Mouse (Mus musculus) brain, adult 2 months (tissue): Measurements from ENCODE around the gene Mpig6b.
"Not testable (repeated sequence)": the region's sequence is repeated elsewhere in the genome, so short reads cannot be mapped to it uniquely, and the experiment has no call there.

Source experiments
- DNase-seq: peaks from one replicate; pipeline ENCODE4 v3.0.0; 2011; ENCODE audit warnings: low read depth, low spot score

Mpig6b gene

DNA sequence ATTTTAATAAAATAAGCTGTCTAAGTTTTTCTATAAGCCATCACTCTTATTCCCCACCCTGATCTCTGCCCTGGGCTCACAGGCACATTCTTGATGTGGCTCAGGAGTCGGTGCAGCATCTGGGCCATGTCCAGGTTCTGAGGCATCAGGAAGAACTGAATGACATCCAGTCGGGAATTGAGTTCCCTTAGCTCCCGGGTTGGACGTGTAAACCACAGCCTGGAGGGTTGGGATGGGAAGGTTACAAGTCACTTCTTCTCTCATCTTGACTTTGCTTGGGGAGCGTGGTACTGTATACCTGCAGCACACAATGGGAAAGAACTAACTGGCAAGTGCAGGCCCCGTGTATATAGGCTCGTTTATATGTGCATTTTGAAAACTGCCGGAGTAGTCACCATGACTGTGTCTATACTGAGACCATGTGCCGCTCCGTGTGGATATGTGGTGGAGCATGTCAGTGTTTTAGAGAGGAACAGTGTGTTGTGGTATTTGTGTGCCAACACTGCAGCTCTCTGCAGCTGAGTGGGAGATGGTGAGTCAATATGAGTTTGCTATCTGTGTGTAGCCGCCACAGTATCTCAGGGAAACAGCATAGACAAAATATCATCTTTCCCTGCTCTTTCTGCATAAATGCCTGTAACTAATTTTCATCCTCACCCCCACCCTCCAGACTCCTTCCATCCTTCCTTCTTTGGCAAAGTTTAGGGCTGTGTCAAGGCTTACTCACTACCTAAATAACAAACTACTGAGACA lies 26.7 kb downstream of the Mpig6b start:
- peak; percentile 82 for DNase-seq

DNA sequence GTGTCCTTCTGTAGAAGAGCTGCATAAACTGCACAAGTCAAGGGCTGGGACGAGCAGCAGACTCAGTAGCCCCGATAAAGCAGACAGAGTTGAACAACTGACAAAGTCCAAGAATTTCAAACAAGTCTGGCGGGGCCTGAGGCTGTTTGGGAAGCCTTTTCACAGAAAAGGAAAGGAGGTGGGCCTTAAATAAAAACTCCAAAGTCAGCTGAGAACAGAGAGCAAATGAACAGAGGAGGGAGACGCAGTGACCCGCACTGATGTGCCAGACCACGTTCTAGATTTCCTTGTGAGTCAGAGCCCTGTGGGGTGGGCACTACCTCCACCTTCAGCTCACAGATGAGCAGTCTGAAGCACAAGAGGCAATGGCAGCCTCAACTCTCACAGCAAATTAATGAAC lies 31.1 kb downstream of the Mpig6b start:
- DNase-seq = no peak

DNA sequence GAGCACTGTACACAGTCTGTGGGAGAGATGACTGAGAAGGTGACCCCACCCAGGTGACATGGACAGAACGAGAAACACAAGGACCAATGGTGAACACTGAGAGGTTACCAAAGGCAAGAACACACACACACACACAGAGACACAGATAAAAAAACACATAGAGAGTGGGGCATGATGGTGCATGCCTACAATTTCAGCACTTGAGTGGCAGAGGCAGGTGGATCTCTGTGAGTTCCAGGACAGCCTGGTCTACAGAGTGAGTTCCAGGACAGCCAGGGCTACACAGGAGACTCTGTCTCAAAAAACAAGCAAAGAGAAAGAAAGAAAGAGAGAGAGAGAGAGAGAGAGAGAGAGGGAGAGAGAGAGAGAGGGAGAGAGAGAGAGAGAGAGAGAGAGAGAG lies 32.3 kb downstream of the Mpig6b start:
- not testable (repeated sequence) for DNase-seq

DNA sequence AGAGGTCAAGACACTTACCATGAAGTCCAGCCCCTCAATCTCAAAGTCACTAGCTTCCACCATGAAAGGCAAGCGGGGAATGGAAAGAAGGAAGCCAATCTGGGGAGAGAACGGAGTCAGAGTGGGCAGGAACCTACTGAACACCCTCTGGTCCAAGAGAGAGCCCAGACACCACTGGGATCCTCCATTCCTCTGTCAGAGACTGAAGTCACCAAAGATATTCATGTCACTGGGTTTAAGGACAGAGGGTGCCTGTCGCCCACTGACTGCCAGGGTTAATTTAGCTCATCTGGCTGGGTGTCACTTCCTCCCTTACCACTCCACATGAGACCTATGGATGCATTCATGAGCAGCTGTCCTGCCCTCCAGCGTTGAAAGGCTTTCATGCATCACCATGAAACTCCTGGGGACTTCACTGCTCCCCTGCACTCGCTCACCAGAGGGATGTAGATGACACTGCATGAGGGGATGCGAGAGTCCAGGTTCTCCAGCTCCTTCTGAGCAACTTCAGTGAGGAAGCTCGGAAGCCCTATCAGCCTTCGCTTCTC lies 33.6 kb downstream of the Mpig6b start:
- no peak for DNase-seq

DNA sequence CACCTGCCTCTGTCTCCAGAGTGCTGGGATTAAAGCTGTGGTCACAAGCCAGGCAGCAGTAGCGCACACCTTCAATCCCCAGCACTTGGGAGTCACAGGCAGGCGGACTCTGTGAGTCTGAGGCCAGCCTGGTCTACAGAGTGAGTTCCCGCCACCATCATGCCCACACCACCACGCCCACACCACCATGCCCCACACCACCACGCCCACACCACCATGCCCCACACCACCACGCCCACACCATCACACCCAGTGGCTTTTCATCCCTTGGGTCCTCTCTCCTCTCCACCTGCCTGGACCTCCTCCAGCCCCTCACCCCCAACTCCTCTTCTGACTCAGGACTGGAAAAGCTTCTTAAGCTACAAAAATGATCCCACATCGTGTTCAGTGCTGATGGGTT lies 34.1 kb downstream of the Mpig6b start:
- no peak for DNase-seq

DNA sequence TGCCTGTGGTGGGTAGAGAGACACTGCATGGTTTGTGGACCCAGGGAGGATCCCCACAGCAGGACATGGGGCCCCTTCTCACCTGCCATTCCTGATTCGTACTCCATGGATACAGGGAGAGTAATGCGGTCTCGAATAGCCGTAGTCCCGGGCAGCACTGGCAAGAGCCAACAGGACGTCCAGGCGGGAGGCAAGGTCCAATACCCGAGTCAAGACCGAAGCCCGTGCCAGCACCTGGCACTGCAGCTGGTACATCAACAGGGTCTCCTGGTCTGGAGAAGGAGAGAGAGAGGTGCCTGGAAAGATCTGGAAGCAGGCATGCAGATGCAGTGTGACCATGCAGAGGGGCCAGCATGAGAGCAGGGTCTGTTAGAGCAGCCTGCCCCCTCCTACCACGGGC lies 34.7 kb downstream of the Mpig6b start:
- no peak for DNase-seq

DNA sequence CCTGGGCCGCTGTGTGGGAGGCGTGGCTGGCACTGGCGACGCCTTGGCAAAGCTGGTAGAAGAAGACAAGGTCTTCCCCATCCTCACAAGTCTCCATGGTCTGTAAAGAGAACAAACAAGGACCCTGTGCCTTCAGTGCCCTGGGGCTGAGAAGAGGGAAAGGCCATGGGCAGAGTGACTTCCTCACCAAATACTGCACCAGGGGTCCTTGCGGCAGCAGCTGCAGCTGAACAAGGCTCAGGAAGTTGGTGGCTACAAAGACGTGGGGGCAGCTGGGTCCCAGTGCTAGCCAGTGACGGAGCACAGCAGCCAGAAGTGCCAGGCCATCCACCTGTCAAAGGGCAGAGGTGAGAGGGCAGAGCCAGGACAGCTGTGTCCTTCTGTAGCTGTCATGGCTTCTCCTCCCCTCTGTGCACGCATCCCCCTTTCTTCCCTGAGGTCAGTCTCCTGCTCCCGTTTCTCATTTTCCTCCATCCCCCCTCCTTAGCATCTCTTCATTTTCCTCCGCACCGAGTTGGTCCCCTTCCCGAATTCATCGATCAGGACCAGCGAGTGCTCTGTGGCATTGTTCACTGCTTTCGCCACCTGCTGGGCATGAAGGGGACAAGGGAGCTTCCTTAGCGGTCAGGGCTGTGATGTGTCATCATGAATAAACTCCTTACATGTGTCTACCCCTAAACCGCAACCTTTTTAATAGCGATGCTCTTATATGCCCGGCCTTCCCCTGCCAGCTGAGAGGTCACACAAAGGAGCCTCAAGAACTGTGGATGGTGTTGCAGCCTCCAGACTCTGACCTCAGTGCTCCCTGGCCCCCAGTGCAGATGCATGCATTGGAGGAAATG lies 36.1 kb downstream of the Mpig6b start:
- DNase-seq = peak; percentile 40

DNA sequence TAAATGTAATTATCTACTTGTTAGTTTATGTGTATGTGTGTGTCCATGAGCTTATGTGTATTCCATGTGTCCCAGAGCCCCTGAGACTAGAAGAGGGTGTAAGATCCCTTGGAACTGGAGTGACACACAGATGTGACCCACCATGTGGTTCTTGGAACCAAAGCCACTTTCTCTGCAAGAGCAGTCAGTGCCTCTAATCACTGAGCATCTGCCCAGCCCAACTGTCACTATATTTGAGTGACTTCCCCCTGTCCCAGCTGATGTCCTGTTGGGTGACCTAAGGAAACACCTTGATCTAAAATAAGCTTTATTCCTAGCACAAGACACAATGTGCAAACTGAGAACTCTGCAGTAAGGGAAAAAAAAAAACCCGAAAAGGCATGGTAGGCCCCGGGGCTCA lies 37.7 kb downstream of the Mpig6b start:
- DNase-seq = no peak

DNA sequence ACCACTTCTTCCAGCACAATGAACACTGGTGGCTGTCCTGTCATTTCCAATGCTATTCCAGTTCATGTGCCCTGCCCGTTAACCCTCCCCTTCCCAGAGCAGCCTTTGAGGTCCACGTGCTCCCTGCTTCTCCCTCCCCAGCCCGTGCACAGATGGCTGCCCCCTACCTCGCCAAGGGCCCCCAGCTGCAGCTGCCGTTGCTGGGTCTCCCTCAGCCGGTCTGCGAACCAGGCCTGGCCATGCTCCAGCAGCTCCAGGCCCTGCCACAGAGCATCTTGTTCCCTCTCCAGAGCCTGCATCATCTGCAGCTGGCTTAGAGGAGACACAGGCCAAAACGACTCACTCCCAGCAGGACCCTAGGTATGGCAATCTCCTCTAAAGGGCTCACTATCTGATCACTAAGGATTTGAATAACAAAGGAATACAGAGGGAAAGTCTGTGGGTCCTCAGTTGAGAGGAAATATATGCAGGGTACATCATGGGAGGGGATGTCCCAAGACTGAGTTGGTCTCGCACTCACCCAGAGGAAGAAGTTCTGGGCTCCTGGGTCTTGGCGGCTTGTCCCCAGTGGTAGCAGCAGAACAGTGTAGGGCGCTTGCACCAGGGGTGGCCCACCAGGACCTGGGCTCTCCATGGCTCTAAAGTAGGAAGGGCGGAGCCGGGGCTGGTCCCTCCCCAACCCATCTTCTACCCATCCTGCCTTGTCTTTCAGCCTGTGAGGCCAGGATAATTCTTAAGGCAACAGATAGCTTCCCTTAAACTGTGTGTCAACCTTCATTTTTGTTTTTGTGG lies 38.5 kb downstream of the Mpig6b start, which contains the start of gene Sapcd1:
TSS of gene Sapcd1 (minus strand) at position 740 of the 792 bp plus-strand sequence.
- DNase-seq = peak; percentile 74

DNA sequence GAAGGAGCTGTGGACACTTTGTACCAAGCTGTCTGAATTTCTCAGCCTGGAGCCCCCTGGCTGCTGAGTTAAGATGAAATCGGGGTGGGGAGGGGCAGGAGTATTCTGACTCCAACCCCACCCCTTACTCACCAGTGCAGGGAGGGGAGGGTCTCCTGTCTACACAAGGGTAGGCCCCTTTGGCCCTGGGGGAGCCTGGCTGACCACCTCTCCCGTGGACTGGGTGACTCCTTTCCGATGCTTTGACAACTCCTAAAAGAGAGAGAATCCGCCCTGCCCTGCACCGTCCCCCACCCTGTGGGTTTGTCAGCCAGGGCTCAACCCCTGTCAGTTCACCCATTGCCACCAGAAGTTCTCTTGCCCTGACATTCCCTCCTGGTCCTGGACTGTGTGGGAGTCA lies 39.8 kb downstream of the Mpig6b start:
- no peak for DNase-seq

DNA sequence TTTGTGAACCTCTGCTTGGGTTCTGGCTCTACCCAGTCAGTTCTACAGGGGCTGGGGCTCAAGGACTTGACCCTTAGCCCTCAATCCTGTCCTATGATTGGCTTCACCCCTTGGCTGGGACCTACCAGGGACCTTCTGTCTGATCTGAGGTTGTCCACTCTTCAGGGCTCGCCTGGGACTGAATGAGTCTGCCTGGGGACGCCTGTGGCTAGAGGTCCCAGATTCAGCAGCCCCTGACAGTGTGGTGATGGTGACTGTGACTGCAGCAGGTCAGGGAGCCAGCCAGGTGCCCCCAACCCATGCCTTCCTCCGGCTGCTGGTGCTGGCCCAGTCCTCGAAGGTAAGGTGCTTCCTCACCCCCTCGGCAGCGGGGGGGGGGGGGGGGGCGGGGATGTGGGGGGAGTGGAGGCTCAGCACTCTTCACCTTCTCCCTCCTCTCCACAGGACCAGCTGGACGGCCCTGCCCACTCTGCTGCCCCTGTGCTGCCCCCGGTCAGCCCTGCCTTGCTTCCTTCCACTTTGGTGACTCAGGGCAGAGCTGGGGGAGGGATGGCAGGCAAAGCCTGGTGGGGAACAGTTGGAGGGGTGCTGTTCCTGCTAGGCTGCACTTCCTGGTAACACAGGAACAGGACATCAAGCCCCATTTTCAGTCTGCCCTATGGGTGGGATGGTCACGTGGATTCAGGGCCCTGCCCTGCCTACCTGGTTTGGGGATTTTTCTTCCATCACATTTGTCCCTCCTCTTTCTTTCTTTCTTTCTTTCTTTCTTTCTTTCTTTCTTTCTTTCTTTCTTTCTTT lies 41.1 kb downstream of the Mpig6b start:
- DNase-seq = no peak

DNA sequence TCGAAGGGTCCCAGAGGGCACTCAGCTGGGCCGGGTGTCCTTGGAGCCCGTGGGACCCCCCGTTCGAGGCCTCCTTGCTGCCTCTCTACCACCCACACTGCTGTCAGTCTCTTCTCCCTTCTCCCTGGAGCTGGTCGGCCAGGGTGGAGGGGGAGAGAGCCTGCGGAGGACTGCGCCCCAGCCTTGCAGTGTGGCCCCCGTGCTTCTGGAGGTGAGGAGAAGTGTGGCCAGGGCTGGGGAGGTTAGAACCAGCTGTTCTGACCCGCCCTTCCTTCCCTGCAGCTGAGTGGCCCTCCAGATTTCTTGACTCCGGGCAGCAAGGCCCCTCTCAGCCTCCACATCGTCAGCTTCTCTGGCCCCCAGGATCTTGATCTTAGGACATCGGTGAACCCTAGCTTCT lies 41.7 kb downstream of the Mpig6b start:
- no peak for DNase-seq

DNA sequence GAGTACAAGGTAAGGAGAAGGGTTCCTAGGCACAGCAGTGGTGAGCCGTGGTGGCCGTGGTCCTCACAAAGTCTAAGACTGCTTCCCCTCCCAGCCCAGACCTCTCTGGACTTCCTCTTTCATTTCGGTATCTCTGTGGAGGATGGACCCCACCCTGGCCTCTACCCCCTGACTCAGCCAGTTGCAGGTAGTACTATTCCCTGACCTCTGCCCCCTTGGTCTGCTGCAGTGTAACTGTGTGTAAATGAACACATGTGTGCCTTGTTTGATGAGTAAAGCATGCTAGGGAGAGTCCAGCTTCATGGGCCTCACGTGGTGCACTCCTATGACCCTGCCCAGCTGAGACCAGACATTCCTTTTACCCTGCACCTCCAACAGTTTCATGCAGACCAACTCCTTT lies 42.2 kb downstream of the Mpig6b start:
- DNase-seq = no peak

DNA sequence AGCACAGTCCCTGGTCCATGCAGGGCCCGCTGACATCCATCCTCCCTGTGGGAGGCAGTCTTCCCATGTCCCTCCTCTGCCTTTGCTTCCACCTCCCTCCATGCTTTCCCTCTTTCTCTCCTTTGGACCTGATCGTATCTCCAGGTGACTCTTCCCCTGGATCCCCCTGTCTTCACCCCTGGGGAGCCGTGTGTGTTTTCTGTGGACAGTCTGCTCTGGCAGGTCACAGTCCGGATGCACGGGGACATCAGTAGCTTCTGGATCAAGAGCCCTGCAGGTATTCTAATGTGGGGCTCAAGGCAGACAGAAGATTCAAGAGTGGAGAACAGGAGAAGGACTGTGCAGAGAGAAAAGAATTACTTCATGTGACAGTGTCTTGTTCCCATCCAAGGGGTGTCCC lies 42.8 kb downstream of the Mpig6b start:
- DNase-seq = no peak

DNA sequence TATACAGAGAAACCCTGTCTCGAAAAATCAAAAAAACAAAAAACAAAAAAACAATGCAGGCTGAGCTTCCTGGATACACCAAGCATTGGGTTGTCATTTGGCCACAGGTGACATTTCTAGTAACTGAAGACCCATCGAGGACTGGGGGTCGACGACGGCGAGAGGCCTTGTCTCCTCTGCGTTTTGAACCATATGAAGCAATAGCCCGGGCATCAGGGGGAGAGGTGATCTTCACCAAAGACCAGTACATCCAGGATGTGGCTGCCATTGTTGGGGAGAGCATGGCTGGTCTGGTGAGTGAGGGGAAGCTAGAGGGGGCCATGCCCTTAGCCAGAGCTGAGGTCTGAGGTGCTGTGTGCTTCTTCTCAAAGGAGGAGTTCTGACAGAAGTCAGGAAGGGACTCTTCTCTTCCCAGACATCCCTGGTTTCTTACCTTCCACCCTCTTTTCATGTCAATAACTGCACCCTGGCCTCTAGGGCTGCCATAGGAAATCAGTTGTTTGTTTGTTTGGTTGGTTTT lies 43.4 kb downstream of the Mpig6b start:
- DNase-seq = no peak

DNA sequence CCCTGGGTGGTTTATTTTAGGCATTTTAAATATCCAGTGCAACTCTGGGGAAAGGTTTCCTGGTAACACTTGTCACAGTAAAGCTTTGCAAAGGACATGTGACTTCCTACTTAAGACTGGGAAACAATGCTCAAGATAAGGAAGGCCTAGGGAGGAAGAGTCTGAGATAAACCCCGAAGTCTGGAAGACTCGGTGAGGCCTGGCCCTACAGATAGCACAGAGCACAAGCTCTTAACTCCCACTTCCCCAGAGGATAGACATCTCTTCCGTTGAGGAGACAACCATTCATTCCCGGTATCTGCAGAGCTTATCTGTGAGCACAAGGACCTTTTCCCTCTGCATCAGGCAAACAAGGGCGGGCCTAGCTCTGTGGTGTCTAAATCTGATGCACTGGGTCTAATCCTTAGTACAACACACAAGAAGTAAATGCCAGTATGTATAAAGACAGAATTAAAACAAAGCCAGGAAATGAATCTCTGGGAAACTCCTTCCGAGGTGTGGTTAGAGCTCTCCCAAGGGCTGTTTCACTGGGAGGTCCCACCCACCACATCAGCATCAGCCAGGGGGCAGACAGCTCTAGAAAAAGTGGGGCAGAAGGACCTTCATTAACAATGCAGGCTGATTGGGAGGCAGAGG lies 44.0 kb downstream of the Mpig6b start:
- DNase-seq = no peak

DNA sequence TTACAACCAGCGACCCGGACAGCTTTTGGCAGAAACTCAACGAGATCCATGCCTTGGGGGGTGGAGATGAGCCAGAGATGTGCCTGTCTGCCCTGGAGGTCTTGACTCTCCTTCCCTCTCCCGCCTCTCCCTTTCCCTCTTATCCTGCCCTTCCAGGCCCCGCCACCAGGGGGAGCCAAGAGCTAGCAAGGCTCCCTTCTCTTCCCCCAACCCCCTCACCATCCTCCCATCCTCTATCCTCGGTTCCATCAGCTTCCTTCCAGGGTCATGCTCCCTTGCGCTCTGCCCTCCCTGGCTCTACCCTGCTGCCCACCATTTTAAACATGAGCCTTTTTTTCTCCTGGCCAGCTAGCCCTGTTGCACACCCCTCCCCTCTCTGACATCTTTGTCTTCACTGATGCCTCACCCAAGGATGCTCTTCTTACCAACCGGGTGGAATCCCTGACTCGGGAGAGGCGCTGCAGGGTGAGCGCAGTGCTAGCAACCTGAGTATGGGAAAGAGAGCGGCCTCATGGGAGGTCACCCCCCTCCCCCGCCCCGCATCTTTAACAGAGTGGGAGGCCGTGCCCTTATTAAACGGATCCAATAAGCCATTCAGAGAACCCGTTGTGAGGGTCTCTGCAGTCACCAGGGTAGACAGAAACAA lies 44.7 kb downstream of the Mpig6b start:
- DNase-seq = peak; percentile 84

DNA sequence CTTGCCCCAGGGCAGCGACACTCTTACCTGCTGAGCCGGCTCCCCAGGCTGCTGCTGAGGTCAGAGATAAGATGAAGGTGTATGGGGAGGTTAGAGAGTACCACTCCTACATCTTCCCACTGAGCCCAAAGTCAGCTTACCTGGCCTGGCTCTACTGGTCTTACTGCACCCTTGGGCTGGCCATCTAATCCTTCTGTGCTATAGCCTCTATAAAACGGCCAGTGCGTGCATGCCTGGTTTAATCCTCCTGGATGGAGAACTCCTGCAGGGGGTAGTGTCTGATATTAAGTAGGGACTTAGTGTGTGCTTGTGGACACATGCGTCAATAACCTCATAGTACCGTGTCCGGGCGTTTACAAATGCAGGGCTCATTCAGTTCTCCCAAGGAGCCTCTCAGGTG lies 45.4 kb downstream of the Mpig6b start:
- no peak for DNase-seq

DNA sequence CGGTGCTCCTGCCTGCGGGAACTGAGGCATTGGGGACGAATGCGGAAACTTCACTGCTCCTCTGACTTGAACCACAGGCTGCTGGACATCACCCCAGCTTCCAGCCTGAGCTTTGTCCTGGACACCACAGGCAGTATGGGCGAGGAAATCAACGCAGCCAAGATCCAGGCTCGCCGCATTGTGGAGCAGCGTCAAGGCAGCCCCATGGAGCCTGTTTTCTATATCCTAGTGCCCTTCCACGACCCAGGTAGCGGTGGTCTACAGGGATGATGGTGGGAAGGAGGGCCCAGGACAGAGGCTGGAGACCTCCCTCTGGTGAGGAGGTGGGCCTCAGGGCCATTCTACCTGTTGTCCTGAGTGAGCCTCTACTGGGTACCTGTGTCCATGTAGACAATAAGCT lies 46.1 kb downstream of the Mpig6b start:
- no peak for DNase-seq

DNA sequence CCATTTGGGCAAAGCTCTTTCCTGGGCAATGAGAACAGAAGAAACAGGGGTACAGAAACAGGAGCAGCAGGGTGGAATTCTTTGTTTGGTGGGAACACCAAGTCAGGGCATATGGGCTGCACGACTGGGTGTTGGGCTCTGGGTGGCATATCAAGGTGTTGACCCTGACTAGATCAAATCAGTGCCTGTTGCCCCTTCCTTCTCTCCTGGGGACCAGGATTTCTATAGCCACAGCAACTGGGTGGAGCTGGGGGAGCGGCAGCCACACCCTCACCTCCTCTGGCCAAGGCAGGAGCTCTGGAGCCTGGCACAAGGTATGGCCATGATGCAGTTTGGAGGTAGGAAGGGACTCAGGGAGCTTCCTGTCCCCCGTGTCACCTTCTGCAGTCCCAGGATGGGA lies 47.8 kb downstream of the Mpig6b start:
- no peak for DNase-seq
